Mouse (Mus musculus) v-Abl transformed pro-B cells (cell line): ENCODE data around the gene Pidd1.

ENCODE experiments used
- in situ Hi-C, 2 experiments: fragments of 400-800 bp; cut with MboI; formaldehyde crosslinking; loops; one replicate each; pipeline ENCODE4 v1.15.1; 2025; ENCODE audit not compliant: unreplicated experiment in 2 of 2

Gene Pidd1

DNA sequence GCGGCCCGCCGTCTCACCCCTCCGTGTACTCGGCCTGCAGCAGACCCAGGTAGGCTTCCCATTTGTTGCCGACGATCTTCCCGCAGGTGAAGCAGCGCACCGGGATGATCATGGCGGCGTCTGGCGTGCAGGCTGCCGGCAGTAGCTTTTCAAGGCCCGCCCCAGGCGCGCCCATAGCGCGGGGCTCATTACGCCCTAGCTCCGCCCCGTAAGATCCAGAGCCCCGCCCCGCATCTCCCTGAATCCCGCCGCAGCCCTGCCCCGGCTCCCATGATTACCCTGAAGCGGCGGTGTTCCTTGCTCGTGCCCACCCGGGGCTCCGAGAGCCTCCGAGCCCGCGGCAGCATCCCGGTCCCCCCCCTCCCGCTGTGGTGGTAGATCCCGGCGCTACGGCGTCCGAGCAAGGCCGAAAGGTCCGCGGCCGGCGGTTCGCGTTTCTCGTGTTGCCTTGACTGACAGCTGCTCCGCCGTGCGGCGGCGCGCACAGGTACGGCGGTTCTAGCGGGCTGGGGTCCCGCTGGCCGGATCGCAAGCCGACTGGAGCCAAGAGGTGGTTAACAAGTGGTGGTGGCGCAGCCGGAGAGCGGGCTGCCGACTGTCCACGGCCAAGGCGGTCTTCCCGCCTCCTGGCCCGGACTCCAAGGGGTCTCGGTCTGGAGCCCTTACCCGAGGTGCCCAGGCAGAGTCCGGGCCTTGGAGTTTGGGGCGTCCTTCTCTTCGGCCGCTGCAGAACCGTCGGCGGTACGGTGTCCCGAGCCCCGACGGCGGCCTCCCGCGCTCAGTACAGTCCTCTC, 31.4 kb upstream of the Pidd1 start, which contains the start of the genes Polr2l and Tspan4:
Gene Polr2l (minus strand): TSS at position 122 of the 794 bp plus-strand sequence.
Gene Tspan4 (plus strand): TSS at position 230 of the 794 bp plus-strand sequence.
- in situ Hi-C loops = loop anchor here (10.0 to 25.0 kb wide), 2 partner anchors 187 to 430 kb away; partner anchors contain the start of gene Muc6 (in 2 of the 2)

DNA sequence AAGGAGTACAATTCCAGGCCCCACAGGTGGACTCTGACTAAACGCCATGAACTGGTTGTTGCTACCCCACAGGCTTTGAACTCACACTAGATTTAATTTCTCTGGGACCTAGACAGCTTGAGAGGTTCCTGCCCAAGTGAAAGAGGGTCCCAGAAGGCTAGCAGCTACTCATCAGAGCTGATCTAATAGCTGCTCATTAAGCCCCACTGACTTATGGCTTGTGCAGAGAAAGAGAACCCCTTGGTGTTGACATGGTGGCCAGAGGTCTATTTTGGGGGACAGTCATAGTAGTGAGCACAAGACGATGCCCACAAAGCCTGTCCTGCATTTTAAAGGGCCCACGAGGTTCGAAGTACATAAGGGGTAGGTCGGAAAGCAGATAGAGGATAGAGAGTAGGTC, 30.3 kb upstream of the Pidd1 start:
- in situ Hi-C loops = loop anchor here in 1 of 2 experiments (10.0 kb wide), 1 partner anchor 431 kb away; no protein-coding TSS in a partner anchor

DNA sequence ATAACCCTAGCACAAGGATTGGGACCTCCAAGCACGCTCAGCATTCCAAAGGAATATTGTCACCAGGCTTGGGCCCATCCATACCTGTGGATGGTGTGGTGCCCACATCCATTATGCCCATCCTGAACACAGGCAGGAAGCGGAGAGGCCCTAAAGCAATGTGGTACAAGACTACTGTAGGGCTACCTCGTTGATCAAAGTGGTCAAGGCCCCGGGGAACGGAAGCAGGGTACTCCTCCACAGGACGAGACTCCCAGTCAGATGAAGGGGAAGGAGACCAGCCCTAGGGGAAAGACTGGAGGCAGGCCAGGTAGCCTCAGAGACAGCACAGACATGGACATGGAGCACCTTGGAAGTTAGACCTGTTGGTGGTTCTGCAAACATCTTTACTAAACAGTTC, 28.9 kb upstream of the Pidd1 start:
- in situ Hi-C loops = loop anchor here in 1 of 2 experiments (10.0 kb wide), 1 partner anchor 432 kb away; no protein-coding TSS in a partner anchor

GRCm38 (mm10) chr7:141472226-141472625, 28.4 kb upstream of the Pidd1 start:
- in situ Hi-C loops = loop anchor here in 1 of 2 experiments (10.0 kb wide), 1 partner anchor 433 kb away; no protein-coding TSS in a partner anchor

- in situ Hi-C loops = loop anchor here in 1 of 2 experiments (10.0 kb wide), 1 partner anchor 434 kb away; no protein-coding TSS in a partner anchor
Measured at GRCm38 (mm10) chr7:141471236-141471635, 27.4 kb upstream of the Pidd1 start.

DNA sequence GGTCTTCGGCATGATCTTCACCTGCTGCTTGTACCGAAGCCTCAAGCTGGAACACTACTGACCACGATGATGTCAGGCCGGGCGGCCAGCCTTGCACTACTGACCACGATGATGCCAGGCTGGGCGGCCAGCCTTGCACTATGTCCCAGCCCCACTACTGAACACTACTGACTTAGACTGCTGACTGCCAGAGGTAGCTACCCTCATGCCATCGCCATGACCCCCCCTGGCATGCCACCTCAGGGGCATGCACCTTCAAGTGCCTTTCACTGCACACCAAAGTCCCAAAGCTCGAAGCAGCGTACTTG, 26.8 kb upstream of the Pidd1 start:
- in situ Hi-C loops = loop anchor here in 1 of 2 experiments (10.0 kb wide), 1 partner anchor 434 kb away; no protein-coding TSS in a partner anchor

- in situ Hi-C loops = loop anchor here in 1 of 2 experiments (10.0 kb wide), 1 partner anchor 435 kb away; no protein-coding TSS in a partner anchor
Measured at GRCm38 (mm10) chr7:141469901-141470636, 26.2 kb upstream of the Pidd1 start.

GRCm38 (mm10) chr7:141469352-141469751, 25.5 kb upstream of the Pidd1 start:
- in situ Hi-C loops = no loop called here

- in situ Hi-C loops = no loop called here
Measured at GRCm38 (mm10) chr7:141468522-141469211, 24.8 kb upstream of the Pidd1 start.

DNA sequence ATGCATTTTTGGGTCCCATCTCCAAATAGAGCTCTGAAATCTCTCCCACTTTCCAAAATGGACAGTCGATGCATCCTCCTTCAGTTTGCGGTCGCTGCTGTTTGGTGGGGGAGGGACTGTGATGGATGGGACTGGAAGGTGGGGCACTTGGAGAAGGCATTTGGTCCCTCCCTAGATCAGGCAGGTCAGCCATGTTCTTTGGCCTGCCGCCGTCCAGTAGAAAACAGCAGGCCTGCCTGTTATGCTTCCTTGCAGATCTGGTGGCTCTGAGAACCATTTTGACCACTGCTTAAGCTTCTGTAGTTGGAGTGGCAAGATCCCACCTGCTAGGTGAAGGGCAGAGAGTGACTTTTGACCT, 24.3 kb upstream of the Pidd1 start:
- in situ Hi-C loops = no loop called here

DNA sequence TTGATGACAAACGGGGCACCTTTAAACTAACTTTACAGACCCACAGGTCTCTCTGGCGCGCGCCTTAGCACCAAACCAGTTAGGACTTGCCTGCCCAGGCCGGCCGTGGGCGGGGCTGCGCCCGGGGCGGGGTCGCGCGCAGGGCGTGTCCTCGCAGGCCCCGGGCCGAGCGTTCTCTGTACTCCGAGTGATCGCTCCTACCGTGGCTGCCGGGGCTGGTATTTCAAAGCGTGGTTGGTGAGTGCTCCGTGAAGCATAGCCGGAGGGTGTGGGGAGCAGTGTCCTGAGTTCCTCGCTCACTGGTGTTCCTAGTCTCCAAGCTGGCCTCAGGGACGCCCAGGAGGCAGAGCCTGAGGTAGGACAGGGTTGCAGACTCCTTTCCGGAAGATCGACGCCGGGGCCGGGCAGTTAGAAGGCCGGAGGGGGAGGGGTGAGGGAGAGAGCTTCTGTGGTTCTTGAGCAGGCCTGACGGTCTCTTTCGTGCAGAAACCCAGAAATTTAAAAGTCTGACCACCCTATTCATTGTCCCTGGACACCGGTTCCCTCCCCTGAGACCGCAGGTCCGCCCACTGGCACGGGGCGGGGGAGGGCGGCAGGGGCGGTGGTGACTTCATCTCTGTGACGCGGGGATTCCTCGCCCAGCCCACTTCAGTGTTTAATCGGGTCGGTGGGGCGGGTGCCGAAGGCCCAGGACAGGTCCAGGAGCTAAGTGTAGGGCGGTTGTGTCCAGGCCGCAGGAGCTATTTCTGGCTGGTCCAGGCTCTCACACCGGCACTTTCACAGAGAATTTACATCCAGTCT, 23.6 kb upstream of the Pidd1 start, which contains the start of gene Cd151:
Gene Cd151 (plus strand): TSS at position 163 of the 801 bp plus-strand sequence.
- in situ Hi-C loops = no loop called here

- in situ Hi-C loops = no loop called here
Measured at GRCm38 (mm10) chr7:141466607-141467148, 22.9 kb upstream of the Pidd1 start.

DNA sequence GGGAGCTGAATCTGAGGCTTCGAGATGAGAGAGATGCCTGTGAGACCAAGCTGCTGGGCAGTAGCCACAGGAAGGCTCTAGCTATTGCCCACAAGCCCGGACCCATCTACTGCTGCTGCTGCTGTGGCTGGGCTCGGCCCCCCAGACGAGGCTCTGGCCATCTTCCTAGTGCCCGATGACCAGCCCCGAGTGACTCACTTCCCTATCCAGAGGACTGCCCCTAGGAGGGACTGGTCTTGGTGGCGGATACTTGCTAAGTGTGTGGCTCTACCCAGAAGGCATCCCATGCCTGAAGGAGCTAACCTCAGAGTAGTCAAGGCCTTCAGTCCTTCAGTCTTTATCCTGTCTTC, 22.2 kb upstream of the Pidd1 start:
- in situ Hi-C loops = no loop called here

DNA sequence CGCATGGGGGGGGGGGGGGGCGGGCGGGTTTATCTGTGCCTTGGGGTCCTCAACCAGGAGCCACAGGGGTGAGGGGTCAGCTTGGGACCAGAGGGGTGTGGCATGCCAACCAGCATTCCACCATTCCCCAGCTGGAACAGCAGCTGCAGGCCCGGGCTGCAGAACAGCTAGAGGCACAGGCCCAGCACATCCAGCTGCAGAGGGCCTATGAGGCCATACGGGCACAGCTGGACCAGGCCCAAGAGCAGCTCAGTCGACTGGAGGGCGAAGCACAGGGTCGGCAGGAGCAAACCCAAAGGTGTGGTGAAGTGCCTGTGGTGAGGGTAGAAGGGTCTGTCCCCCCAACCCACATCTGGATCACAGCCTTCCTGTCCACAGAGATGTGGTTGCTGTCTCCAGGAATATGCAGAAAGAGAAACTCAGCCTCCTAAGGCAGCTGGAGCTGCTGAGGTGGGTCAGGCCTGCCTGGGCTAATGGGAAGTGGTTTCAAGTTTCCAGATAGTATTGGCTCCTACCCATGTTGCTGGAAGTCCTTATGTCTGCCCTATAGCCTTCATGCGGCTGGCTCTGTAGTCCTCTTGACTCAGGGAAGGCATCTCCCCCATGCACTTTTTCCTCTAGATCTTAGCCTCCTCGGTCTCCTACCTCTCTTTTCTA, 21.7 kb upstream of the Pidd1 start:
- in situ Hi-C loops = no loop called here

- in situ Hi-C loops = no loop called here
Measured at GRCm38 (mm10) chr7:141464603-141465201, 20.9 kb upstream of the Pidd1 start.

DNA sequence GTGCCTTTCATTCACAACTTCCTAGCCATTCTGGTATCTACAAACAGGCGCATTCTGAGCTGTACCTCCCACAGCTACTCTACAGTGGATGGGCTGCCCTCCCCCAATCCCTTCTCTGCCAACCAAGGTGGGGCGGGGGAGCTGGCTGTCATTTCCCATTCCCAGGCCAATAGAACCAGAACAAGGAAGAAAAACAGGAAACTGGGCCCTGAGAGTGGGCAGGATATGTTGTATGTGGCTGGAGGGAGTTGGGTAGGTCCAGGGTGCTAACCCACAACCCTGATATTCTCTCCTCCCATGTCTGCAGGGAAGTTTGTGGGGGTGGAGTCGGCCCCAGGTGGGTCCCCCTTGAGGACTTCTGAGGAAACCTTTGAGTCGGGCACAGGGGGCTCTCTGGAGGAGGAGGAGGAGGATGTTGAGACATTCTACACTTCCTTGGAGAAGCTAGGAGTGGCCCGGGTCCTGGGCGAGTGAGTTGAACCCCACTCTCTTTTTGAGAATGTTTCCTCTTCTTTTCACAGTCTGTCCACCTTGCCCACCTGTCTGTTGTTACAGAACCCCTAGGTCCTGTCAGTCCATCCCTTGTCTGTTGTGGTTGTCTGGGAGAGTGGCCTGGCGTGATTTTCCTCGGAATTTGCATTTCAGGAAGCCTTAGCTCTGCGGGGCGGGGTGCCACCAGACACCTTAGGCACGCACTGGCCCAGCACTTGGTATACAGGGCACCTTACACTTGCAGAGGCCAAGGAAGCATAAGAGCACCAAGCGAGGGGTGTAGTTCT, 20.2 kb upstream of the Pidd1 start:
- in situ Hi-C loops = no loop called here

- in situ Hi-C loops = no loop called here
Measured at GRCm38 (mm10) chr7:141462333-141462821, 18.6 kb upstream of the Pidd1 start.
